Comparison of ENCODE assay signal across 8 mouse cellular contexts in the genomic region with DNA sequence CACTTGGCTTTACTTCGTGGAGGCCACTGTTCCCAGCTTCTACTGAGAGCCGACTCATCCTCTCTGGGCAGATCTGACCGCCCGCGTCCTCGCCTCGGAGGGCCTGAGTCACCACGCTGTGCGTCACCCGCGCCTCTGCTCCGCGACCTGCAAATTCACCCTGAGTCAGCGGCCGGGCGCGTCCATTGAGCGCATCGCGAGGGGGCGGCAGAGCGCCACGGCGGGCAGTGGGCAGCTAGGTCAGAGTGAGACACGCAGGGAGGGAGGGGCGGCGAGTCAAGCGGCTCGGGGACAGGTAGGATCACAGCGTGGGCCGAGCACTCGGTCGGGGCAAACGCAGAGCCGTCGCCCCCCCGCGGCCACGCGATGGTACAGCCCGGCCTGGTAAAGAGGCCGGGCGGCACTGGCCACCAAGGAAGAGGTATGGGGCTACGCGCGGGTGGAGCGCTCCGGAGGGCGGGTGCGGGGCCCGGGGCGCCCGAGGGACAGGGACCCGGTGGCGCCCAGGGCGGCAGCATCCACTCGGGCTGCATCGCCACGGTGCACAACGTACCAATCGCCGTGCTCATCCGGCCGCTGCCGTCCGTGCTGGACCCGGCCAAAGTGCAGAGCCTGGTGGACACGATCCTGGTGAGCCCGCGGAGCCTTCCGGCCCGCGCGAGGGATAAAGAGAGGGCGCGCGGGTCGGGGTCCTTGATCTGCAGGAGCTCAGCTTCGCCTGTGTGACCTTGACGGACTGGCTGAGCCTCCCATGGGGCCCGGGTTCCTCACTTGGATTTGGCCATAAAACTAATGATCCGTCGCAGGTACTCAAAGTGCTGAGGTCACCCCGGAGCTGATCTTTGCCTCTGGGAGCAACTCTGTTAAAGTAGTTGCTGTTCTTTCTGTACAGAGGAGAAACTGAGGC. TPM values are rescaled to one million over a fixed set of nuclear protein-coding genes. Genes with fewer than 3 reads are reported as not detected.
DNase-seq lines count a peak whose midpoint lies in the region; ATAC-seq lines count a peak whose summit lies in the region.

A gene (plus strand): TSS at position 199 of the 907 bp plus-strand sequence.

- peak; percentile 98 for DNase-seq in adrenal gland, adult 2 months
- DNase-seq in embryo, embryonic 11 days = peak; percentile 92
- peak; percentile 91 for DNase-seq in gastrocnemius, postnatal 14 days
- DNase-seq in left cerebral cortex, postnatal 14 days (ENCODE audit: low spot score in 2 of 2) = peak; percentile 78 to 83
- peak; percentile 80 for DNase-seq in right cerebral cortex, postnatal 14 days
- peak; percentile 81 to 88 for DNase-seq in urinary bladder, postnatal 4 days (ENCODE audit: low spot score in 2 of 2)

- intact Hi-C loops in gastrocnemius, postnatal 14 days (cut with DNase I; ENCODE audit: low total_unique reads) = no loop called here
- intact Hi-C loops in left cerebral cortex, postnatal 14 days (cut with DNase I) = no loop called here

- ATAC-seq in inflammation-experienced regulatory T-cells, adult 6 months = peak; percentile 80
- ATAC-seq in megakaryocyte-erythroid progenitor cell, adult 5-6 weeks (replicated peaks; ENCODE audit: low FRiP score, low TSS enrichment, poor library complexity, severe bottlenecking) = peak; percentile 82

RNA-seq across cellular contexts. Expression of the gene that starts here (rescaled TPM):
- 100 to 1,000 TPM; 188 to 772 TPM for total RNA-seq in adrenal gland, adult 2 months (2021)
- polyA plus RNA-seq in adrenal gland, adult 2 months (2012; rRNA removed) = 315 and 608 TPM in 2 replicates
- 10 to 100 TPM in 1 of 2 experiments, 1 to 10 TPM in 1; 9.2 to 12.0 TPM for total RNA-seq in gastrocnemius, postnatal 14 days (2021)
- 1 to 10 TPM; 2.5 to 8.0 (median 3.3) TPM for polyA plus RNA-seq in inflammation-experienced regulatory T-cells, adult 6 months (2017; shearing (Covaris generic))
- 10 to 100 TPM; 58.4 to 62.4 TPM for total RNA-seq in left cerebral cortex, postnatal 14 days (2021)
- total RNA-seq in megakaryocyte-erythroid progenitor cell, adult 5-6 weeks (2014; fragmentation: Nextera tagmentation) = 2.2 and 2.6 TPM in 2 replicates
- 5.8 and 14.0 TPM in 2 replicates for total RNA-seq in megakaryocyte-erythroid progenitor cell, adult 5-6 weeks (2017)

Comparison
In these comparisons a context has a peak if more than half of its experiments do, and no peak if none do; other contexts are left out.
1. Peak in every context shown above with its lines: DNase-seq and ATAC-seq.
2. RNA of the gene that starts here (polyA plus RNA-seq): 315 to 608 TPM in adrenal gland, adult 2 months; 2.5 to 8.0 TPM in inflammation-experienced regulatory T-cells, adult 6 months; every median in the first group is over 10 times any median in the second.